Mouse (Mus musculus) G1E (cell line): ENCODE measurements around the gene Zc3h15. TPM values are rescaled to one million over a fixed set of nuclear protein-coding genes. Genes with fewer than 3 reads are reported as not detected.
"Not testable (repeated sequence)": the region's sequence is repeated elsewhere in the genome, so short reads cannot be mapped to it uniquely, and the experiment has no call there.

Experiments
- ATAC-seq: 2 replicates; pipeline ENCODE4 v1.8.0; 2016; ENCODE audit warnings: mild to moderate bottlenecking; ENCODE audit not compliant: insufficient number of reproducible peaks, poor library complexity, low FRiP score, severe bottlenecking; ENCODE audit errors: extremely low read depth
- DNase-seq: peaks from one replicate; pipeline ENCODE4 v3.0.0; 2012; ENCODE audit warnings: low spot score
- H3K27me3 ChIP-seq: 2 replicates; pipeline ENCODE4 v1.6.1; 2012; ENCODE audit warnings: mild to moderate bottlenecking, low read length, inconsistent platforms; ENCODE audit not compliant: insufficient read depth
- H3K36me3 ChIP-seq: replicated peaks from 2 replicates; pipeline ENCODE3; 2012; ENCODE audit warnings: mild to moderate bottlenecking, inconsistent platforms
- H3K4me1 ChIP-seq: 2 replicates; pipeline ENCODE4 v1.6.1; 2012; ENCODE audit warnings: low read depth, low read length, inconsistent platforms, mixed read lengths; ENCODE audit not compliant: insufficient read depth
- H3K4me3 ChIP-seq: 2 replicates; pipeline ENCODE4 v1.5.1; 2012; ENCODE audit warnings: low read depth, mild to moderate bottlenecking, inconsistent platforms, low read length, moderate library complexity, mixed read lengths
- H3K9me3 ChIP-seq: replicated peaks from 2 replicates; pipeline ENCODE4 v1.6.1; 2012; ENCODE audit warnings: inconsistent platforms
- CTCF ChIP-seq: IDR thresholded peaks from 2 replicates; pipeline ENCODE4 v1.5.1; 2012; ENCODE audit warnings: low read depth, low read length, inconsistent platforms, mixed read lengths
- GATA1 ChIP-seq: IDR thresholded peaks from 2 replicates; pipeline ENCODE4 v1.6.1; 2012; ENCODE audit warnings: borderline replicate concordance, low read length, inconsistent platforms, mixed read lengths
- GATA2 ChIP-seq: IDR thresholded peaks from 2 replicates; pipeline ENCODE4 v1.6.1; 2012; ENCODE audit warnings: low read depth, low read length, inconsistent platforms, borderline replicate concordance
- POLR2AphosphoS5 ChIP-seq: IDR thresholded peaks from 2 replicates; pipeline ENCODE4 v1.6.1; 2012; ENCODE audit warnings: low read depth, low read length, inconsistent platforms; ENCODE audit not compliant: insufficient replicate concordance
- TAL1 ChIP-seq: conservative IDR thresholded peaks from 2 replicates; pipeline ENCODE4 v1.6.1; 2012; ENCODE audit warnings: low read depth, low read length, inconsistent platforms, mixed read lengths
- polyA plus RNA-seq: library from polyadenylated mRNA; stranded (reverse); fragments of >175 nt; gene quantifications from 2 replicates; pipeline ENCODE4 v1.2.3, GENCODE M21; 2012
- total RNA-seq, 2 experiments: library from RNA; stranded (forward) in 1 of 2; stranded (reverse) in 1 of 2; fragments of 200-1000 nt in 1 of 2; fragments of >200 nt in 1 of 2; fragmentation: Nextera tagmentation in 1 of 2; gene quantifications; 2 replicates each; pipeline ENCODE4 v1.2.3; 2014 to 2017

Gene Zc3h15
- total and polyA plus RNA-seq, 3 experiments, result 145 to 812 (median 154) TPM

- no peak for DNase-seq
- Histone ChIP-seq H3K36me3 (no peaks in the 10 kb centered on the region), H3K27me3 (peaks cover 5% of the 10 kb centered on the region; the same call in 1 of the 2 replicates), H3K9me3 (no peaks in the 10 kb centered on the region), H3K4me3 (no peak overlapping the region), H3K4me1 (no peaks in the 10 kb centered on the region)
- no peak for ATAC-seq
- TF ChIP-seq GATA1 (no peak), POLR2AphosphoS5 (no peak), TAL1 (no peak), GATA2 (no peak), CTCF (no peak)
These were observed 56.4 kb downstream of the Zc3h15 start for GRCm38 (mm10) chr2:83700667-83701066.

- peaks cover 8% of the 10 kb centered on the region; the same call in 1 of the 2 replicates for H3K27me3 ChIP-seq
- DNase-seq (no peak), ATAC-seq (no peak)
- no peak overlapping the region for H3K4me3 ChIP-seq
- H3K4me1 ChIP-seq, result no peaks in the 10 kb centered on the region
- TF ChIP-seq POLR2AphosphoS5 (no peak), CTCF (no peak), GATA1 (no peak), GATA2 (no peak), TAL1 (no peak)
- H3K9me3 ChIP-seq, result no peaks in the 10 kb centered on the region
- H3K36me3 ChIP-seq, result no peaks in the 10 kb centered on the region
These were observed 58.2 kb downstream of the Zc3h15 start for GRCm38 (mm10) chr2:83702411-83702810.

GRCm38 (mm10) chr2:83705580-83706158 is 61.4 kb downstream of the Zc3h15 start:
- TF ChIP-seq GATA2 (no peak), GATA1 (no peak), POLR2AphosphoS5 (no peak), CTCF (no peak), TAL1 (no peak)
- no peak for ATAC-seq
- H3K27me3 ChIP-seq, result peaks cover 5% of the 10 kb centered on the region; the same call in 1 of the 2 replicates

GRCm38 (mm10) chr2:83709896-83710524 is 65.8 kb downstream of the Zc3h15 start:
- TF ChIP-seq GATA2, result no peak
- TF ChIP-seq TAL1, result no peak
- no peak for TF ChIP-seq GATA1
- TF ChIP-seq CTCF, result no peak
- TF ChIP-seq POLR2AphosphoS5, result no peak
- Histone ChIP-seq H3K4me1 (peaks cover 2% of the 10 kb centered on the region; the same call in 1 of the 2 replicates), H3K4me3 (no peak overlapping the region), H3K9me3 (no peaks in the 10 kb centered on the region), H3K36me3 (no peaks in the 10 kb centered on the region), H3K27me3 (peaks cover 2% of the 10 kb centered on the region; the same call in 1 of the 2 replicates)
- no peak for ATAC-seq
- DNase-seq, result no peak

More at GRCm38 (mm10) chr2:83705580-83706158, 61.4 kb downstream of the Zc3h15 start:
- Histone ChIP-seq H3K9me3 (no peaks in the 10 kb centered on the region), H3K4me1 (no peaks in the 10 kb centered on the region), H3K4me3 (no peak overlapping the region), H3K36me3 (no peaks in the 10 kb centered on the region)
- DNase-seq, result no peak

- not testable (repeated sequence) for H3K4me1 ChIP-seq, ATAC-seq, H3K9me3 ChIP-seq, H3K27me3 ChIP-seq, DNase-seq, H3K4me3 ChIP-seq, H3K36me3 ChIP-seq
These were observed 69.0 kb downstream of the Zc3h15 start for GRCm38 (mm10) chr2:83713281-83713680.

- DNase-seq (no peak), ATAC-seq (no peak)
- no peak overlapping the region for H3K4me3 ChIP-seq
- TF ChIP-seq TAL1 (no peak), GATA2 (no peak), GATA1 (no peak), POLR2AphosphoS5 (no peak), CTCF (no peak)
- H3K4me1 ChIP-seq, result peaks cover 2% of the 10 kb centered on the region; the same call in 1 of the 2 replicates
- no peaks in the 10 kb centered on the region for H3K9me3 ChIP-seq
- no peaks in the 10 kb centered on the region for H3K27me3 ChIP-seq
- no peaks in the 10 kb centered on the region for H3K36me3 ChIP-seq
These were observed 69.7 kb downstream of the Zc3h15 start for GRCm38 (mm10) chr2:83713946-83714345.

Other genes starting within 250 kb of the Zc3h15 start
- gene Itgav, start 80.0 kb downstream of the Zc3h15 start, total RNA-seq (2014; fragmentation: Nextera tagmentation), result 26.0 and 27.8 TPM in 2 replicates
- 17.5 and 18.0 TPM in 2 replicates for gene Itgav, start 80.0 kb downstream of the Zc3h15 start, total RNA-seq (2017)
- 19.8 and 24.1 TPM in 2 replicates for gene Itgav, start 80.0 kb downstream of the Zc3h15 start, polyA plus RNA-seq
- gene Fam171b, start 168.2 kb downstream of the Zc3h15 start, total RNA-seq (2014; fragmentation: Nextera tagmentation), result not detected in 2 replicates
- under 0.01 and 1.0 TPM in 2 replicates for gene Fam171b, start 168.2 kb downstream of the Zc3h15 start, total RNA-seq (2017)
- not detected in 2 replicates for gene Fam171b, start 168.2 kb downstream of the Zc3h15 start, polyA plus RNA-seq